7 mouse cellular contexts compared by ENCODE assay signal in the genomic region with DNA sequence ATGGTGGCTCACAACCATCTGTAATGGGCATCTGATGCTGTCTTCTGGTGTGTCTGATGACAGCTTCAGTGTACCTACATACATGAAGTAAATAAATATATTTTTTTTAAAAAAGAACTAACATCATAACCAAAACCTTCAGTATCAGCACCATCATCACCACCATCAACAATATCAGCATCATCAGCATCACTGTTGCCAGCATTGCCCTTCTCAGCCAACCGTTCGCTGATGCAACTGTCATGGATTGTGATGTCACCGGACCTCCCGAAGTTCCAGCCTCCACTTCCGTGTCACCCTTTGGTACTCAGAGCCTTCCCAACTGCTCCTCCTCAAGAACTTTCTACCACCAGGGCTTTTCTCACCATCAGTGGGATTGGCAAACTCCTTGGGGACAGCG. TPM values are rescaled to one million over a fixed set of nuclear protein-coding genes. Genes with fewer than 3 reads are reported as not detected.
DNase-seq lines count a peak whose midpoint lies in the region; ATAC-seq and TF ChIP-seq lines count a peak whose summit lies in the region.

Usp30 (plus strand) TSS at position 301 of the 400 bp plus-strand sequence.

- no peak for ATAC-seq in neural tube, embryonic 11.5 days (ENCODE audit: insufficient read depth, low FRiP score, low TSS enrichment)
- ATAC-seq in neural tube, embryonic 14.5 days (ENCODE audit: low read depth) = no peak

- H3K4me3 ChIP-seq in neural tube, embryonic 11.5 days (ENCODE audit: low read depth, low read length) = no peak within 1 kb of the TSS
- H3K4me3 ChIP-seq in embryonic fibroblast, embryonic 13.5 days (ENCODE audit: insufficient read depth, low read length) = no peak within 1 kb of the TSS
- no peak within 1 kb of the TSS for H3K4me3 ChIP-seq in neural tube, embryonic 14.5 days (ENCODE audit: low read depth, low read length)

- no peaks in the 10 kb centered on the region for H3K4me1 ChIP-seq in neural tube, embryonic 11.5 days (ENCODE audit: control insufficient read depth, insufficient read depth, low read length)
- H3K4me1 ChIP-seq in embryonic fibroblast, embryonic 13.5 days (ENCODE audit: control insufficient read depth, insufficient read depth, low read length) = no peaks in the 10 kb centered on the region
- H3K4me1 ChIP-seq in neural tube, embryonic 14.5 days (ENCODE audit: control insufficient read depth, insufficient read depth, low read length) = no peaks in the 10 kb centered on the region

- no peak for DNase-seq in neural tube, embryonic 11.5 days (ENCODE audit: low spot score)
- DNase-seq in neural tube, embryonic 10.5 days (ENCODE audit: extremely low spot score, low spot score) = no peak
- no peak for DNase-seq in layer of hippocampus, postnatal 25 days (ENCODE audit: extremely low spot score in 1 of 2, low spot score in 1 of 2)
- no peak for DNase-seq in embryo, embryonic 10 days (ENCODE audit: low spot score)
- no peak for DNase-seq in right cerebral cortex, postnatal 14 days

- H3K4me2 ChIP-seq in neural tube, embryonic 11.5 days (ENCODE audit: low read depth) = no peak within 1 kb of the TSS
- no peak within 1 kb of the TSS for H3K4me2 ChIP-seq in neural tube, embryonic 14.5 days (ENCODE audit: low read depth, low read length)

- WGBS in neural tube, embryonic 11.5 days = 96% methylated on average over 6 of the region's 6 CpGs
- 98% methylated on average over 6 of the region's 6 CpGs for WGBS in neural tube, embryonic 14.5 days

- no peak for TF ChIP-seq POLR2A in embryonic fibroblast, embryonic 13.5 days (IDR thresholded peaks at IDR 0.05; ENCODE audit: low read depth, low read length)

- H3K36me3 ChIP-seq in neural tube, embryonic 11.5 days (ENCODE audit: control insufficient read depth, insufficient read depth, low read length) = no peaks in the 10 kb centered on the region
- H3K36me3 ChIP-seq in neural tube, embryonic 14.5 days (ENCODE audit: control insufficient read depth, insufficient read depth, low read length) = peaks cover 10% of the 10 kb centered on the region; the same call in 1 of the 2 replicates

- no peak for TF ChIP-seq CTCF in embryonic fibroblast, embryonic 13.5 days (IDR thresholded peaks at IDR 0.05; ENCODE audit: borderline replicate concordance, insufficient read depth, low read length)

- no peaks in the 10 kb centered on the region for H3K9me3 ChIP-seq in neural tube, embryonic 11.5 days (ENCODE audit: control insufficient read depth, low read length)
- H3K9me3 ChIP-seq in neural tube, embryonic 14.5 days (ENCODE audit: control insufficient read depth, low read length) = no peaks in the 10 kb centered on the region

- H3K27ac ChIP-seq in neural tube, embryonic 11.5 days (ENCODE audit: low read depth, low read length) = no peak within 1 kb of the TSS
- H3K27ac ChIP-seq in embryonic fibroblast, embryonic 13.5 days (ENCODE audit: insufficient read depth, low read length) = no peak within 1 kb of the TSS
- no peak within 1 kb of the TSS for H3K27ac ChIP-seq in neural tube, embryonic 14.5 days (ENCODE audit: low read depth, low read length)

- H3K9ac ChIP-seq in neural tube, embryonic 11.5 days (ENCODE audit: low read length) = no peak within 1 kb of the TSS
- no peak within 1 kb of the TSS for H3K9ac ChIP-seq in neural tube, embryonic 14.5 days (replicated peaks; ENCODE audit: low read depth, low read length)

- no peaks in the 10 kb centered on the region for H3K27me3 ChIP-seq in neural tube, embryonic 11.5 days (ENCODE audit: control insufficient read depth, insufficient read depth, low read length)
- H3K27me3 ChIP-seq in neural tube, embryonic 14.5 days (ENCODE audit: control insufficient read depth, insufficient read depth, low read length) = no peaks in the 10 kb centered on the region

RNA-seq across cellular contexts. Expression of gene Usp30, which starts in this region (rescaled TPM):
- polyA plus RNA-seq in neural tube, embryonic 11.5 days (2014; fragmentation: Nextera tagmentation; extraction: Ambion mirVana) = 12.7 and 14.5 TPM in 2 replicates
- polyA plus RNA-seq in embryonic fibroblast, embryonic 13.5 days (2011; ENCODE audit: insufficient read length, low read depth, missing spikeins) = 12.2 and 12.4 TPM in 2 replicates
- total RNA-seq in layer of hippocampus, postnatal 25 days (2021) = 10 to 100 TPM; 35.5 to 40.0 TPM
- 16.9 and 17.6 TPM in 2 replicates for polyA plus RNA-seq in neural tube, embryonic 14.5 days (2014; fragmentation: Nextera tagmentation; extraction: Ambion mirVana)
